In genomic region chr14:54260196-54260595, GRCm38 (mm10) we compare ENCODE assay signal across 8 mouse cellular contexts. TPM values are rescaled to one million over a fixed set of nuclear protein-coding genes. Genes with fewer than 3 reads are reported as not detected.
DNase-seq lines count a peak whose midpoint lies in the region; ATAC-seq lines count a peak whose summit lies in the region.

No protein-coding gene starts in this region.

- DNase-seq in heart, embryonic 10.5 days (ENCODE audit: low spot score), result peak; percentile 42
- no peak for DNase-seq in heart, adult 9 months (ENCODE audit: low spot score in 2 of 2)
- DNase-seq in Muller cell, postnatal 12 days (ENCODE audit: inconsistent ontology term), result peak; percentile 42
- no peak for DNase-seq in layer of hippocampus, postnatal 25 days (ENCODE audit: extremely low spot score in 1 of 2, low spot score in 1 of 2)
- DNase-seq in lung, postnatal 10 days, result no peak

- H3K79me2 ChIP-seq in macrophage (ENCODE audit: inconsistent target), result peaks cover 16% of the 10 kb centered on the region; the same call in 1 of the 2 replicates

- H3K36me3 ChIP-seq in heart, embryonic 10.5 days, result peaks cover 19% of the 10 kb centered on the region
- H3K36me3 ChIP-seq in heart, embryonic 14.5 days (ENCODE audit: control insufficient read depth, insufficient read depth, low read length), result peaks cover 35% of the 10 kb centered on the region
- H3K36me3 ChIP-seq in macrophage (ENCODE audit: inconsistent target), result peaks cover 32% of the 10 kb centered on the region

- peak overlapping the region; percentile 80 for H3K4me2 ChIP-seq in heart, embryonic 14.5 days (ENCODE audit: low read length)

- ATAC-seq in heart, embryonic 14.5 days (ENCODE audit: insufficient number of reproducible peaks, insufficient read depth, low FRiP score, low read depth), result no peak
- ATAC-seq in erythroid progenitor cell, adult 5-6 weeks (replicated peaks; ENCODE audit: low FRiP score, poor library complexity, severe bottlenecking), result no peak

- H3K9ac ChIP-seq in heart, embryonic 14.5 days (ENCODE audit: low read length), result peak overlapping the region; percentile 82

- peaks cover 44% of the 10 kb centered on the region for H3K4me1 ChIP-seq in heart, embryonic 10.5 days
- H3K4me1 ChIP-seq in heart, embryonic 14.5 days (ENCODE audit: control insufficient read depth in 2 of 2, insufficient read depth in 2 of 2, low read length in 2 of 2), result peaks cover 18% of the 10 kb centered on the region in 2 experiments

- H3K9me3 ChIP-seq in heart, embryonic 10.5 days, result no peaks in the 10 kb centered on the region
- no peaks in the 10 kb centered on the region for H3K9me3 ChIP-seq in heart, embryonic 14.5 days (ENCODE audit: control insufficient read depth, low read length)

- H3K4me3 ChIP-seq in heart, embryonic 10.5 days, result peak overlapping the region; percentile 80
- peak overlapping the region; percentile 71 to 97; a peak in 3 of 4 replicates for H3K4me3 ChIP-seq in heart, embryonic 14.5 days (ENCODE audit: control insufficient read depth in 1 of 2, insufficient read depth in 1 of 2, low read depth in 1 of 2, low read length in 2 of 2)
- H3K4me3 ChIP-seq in macrophage (ENCODE audit: inconsistent target), result peak overlapping the region; percentile 94; the same call in 1 of the 2 replicates

- no peak overlapping the region for H3K27ac ChIP-seq in heart, embryonic 10.5 days
- H3K27ac ChIP-seq in heart, embryonic 14.5 days (replicated peaks in 1 of 2; ENCODE audit: control insufficient read depth in 1 of 2, insufficient read depth in 1 of 2, low read depth in 2 of 2, low read length in 2 of 2), result peak overlapping the region in 1 of 2 experiments; percentile 31; a peak in 1 of 4 replicates
- H3K27ac ChIP-seq in macrophage, result no peak overlapping the region

- H3K27me3 ChIP-seq in heart, embryonic 10.5 days (ENCODE audit: insufficient read depth, poor library complexity, severe bottlenecking), result no peaks in the 10 kb centered on the region
- no peaks in the 10 kb centered on the region for H3K27me3 ChIP-seq in heart, embryonic 14.5 days (ENCODE audit: control insufficient read depth, insufficient read depth, low read length)

- WGBS in heart, embryonic 10.5 days, result 71% methylated on average over 2 of the region's 2 CpGs
- WGBS in heart, embryonic 14.5 days, result 73% methylated on average over 2 of the region's 2 CpGs
- WGBS in macrophage (ENCODE audit: missing documents), result 27% methylated on average over 2 of the region's 2 CpGs

RNA-seq across cellular contexts. Expression of gene Abhd4, which starts 6.2 kb away (rescaled TPM):
- polyA plus RNA-seq in heart, embryonic 10.5 days (2016; fragmentation: Nextera tagmentation; extraction: Ambion mirVana), result 66.0 and 89.0 TPM in 2 replicates
- polyA plus RNA-seq in heart, embryonic 14.5 days (2014; fragmentation: Nextera tagmentation; extraction: Ambion mirVana), result 118 and 121 TPM in 2 replicates
- 10 to 100 TPM in 19 of 26 experiments, 1 to 10 TPM in 7; 4.3 to 54.7 (median 14.8) TPM for total RNA-seq in macrophage (2018; cell fraction: chromatin; rRNA removed)
- 100 to 1,000 TPM in 1 of 26 experiments, 10 to 100 TPM in 25; 37.7 to 103 (median 58.7) TPM for total RNA-seq in macrophage (2018; cell fraction: cytosol; rRNA removed)
- 10 to 100 TPM; 11.8 to 65.0 (median 19.5) TPM for total RNA-seq in macrophage (2018; cell fraction: nucleus; rRNA removed)
- polyA plus RNA-seq in macrophage (2018), result 52.1 to 98.9 TPM (median 69.8 TPM) in 3 replicates
- 10 to 100 TPM; 60.2 to 64.3 TPM for total RNA-seq in layer of hippocampus, postnatal 25 days (2021)
- 33.1 and 36.4 TPM in 2 replicates for total RNA-seq in erythroid progenitor cell, adult 5-6 weeks (2015; ENCODE audit: low replicate concordance)
- 11.3 and 24.4 TPM in 2 replicates for total RNA-seq in erythroid progenitor cell, adult 5-6 weeks (2017; ENCODE audit: low replicate concordance)

RNA-seq across cellular contexts. Expression of gene Dad1, which starts 6.3 kb away (rescaled TPM):
- polyA plus RNA-seq in heart, embryonic 10.5 days (2016; fragmentation: Nextera tagmentation; extraction: Ambion mirVana), result 298 and 356 TPM in 2 replicates
- 400 and 442 TPM in 2 replicates for polyA plus RNA-seq in heart, embryonic 14.5 days (2014; fragmentation: Nextera tagmentation; extraction: Ambion mirVana)
- total RNA-seq in macrophage (2018; cell fraction: chromatin; rRNA removed), result 10 to 100 TPM in 14 of 26 experiments, 1 to 10 TPM in 12; 5.0 to 28.0 (median 10.8) TPM
- total RNA-seq in macrophage (2018; cell fraction: cytosol; rRNA removed), result 100 to 1,000 TPM in 10 of 26 experiments, 10 to 100 TPM in 16; 72.6 to 131 (median 93.0) TPM
- total RNA-seq in macrophage (2018; cell fraction: nucleus; rRNA removed), result 10 to 100 TPM; 20.3 to 63.6 (median 41.0) TPM
- 65.9 to 151 TPM (median 121 TPM) in 3 replicates for polyA plus RNA-seq in macrophage (2018)
- 100 to 1,000 TPM; 117 to 132 TPM for total RNA-seq in layer of hippocampus, postnatal 25 days (2021)
- total RNA-seq in erythroid progenitor cell, adult 5-6 weeks (2015; ENCODE audit: low replicate concordance), result 91.2 and 103 TPM in 2 replicates
- total RNA-seq in erythroid progenitor cell, adult 5-6 weeks (2017; ENCODE audit: low replicate concordance), result 33.0 and 61.6 TPM in 2 replicates

RNA-seq across cellular contexts. Expression of gene Olfr49, which starts 24.5 kb away (rescaled TPM):
- 0.08 TPM in 1 of 2 replicates, not detected in the other for polyA plus RNA-seq in heart, embryonic 10.5 days (2016; fragmentation: Nextera tagmentation; extraction: Ambion mirVana)
- 0.12 TPM in 1 of 2 replicates, not detected in the other for polyA plus RNA-seq in heart, embryonic 14.5 days (2014; fragmentation: Nextera tagmentation; extraction: Ambion mirVana)
- not detected for total RNA-seq in macrophage (2018; cell fraction: chromatin; rRNA removed)
- not detected for total RNA-seq in macrophage (2018; cell fraction: cytosol; rRNA removed)
- not detected for total RNA-seq in macrophage (2018; cell fraction: nucleus; rRNA removed)
- not detected in 3 replicates for polyA plus RNA-seq in macrophage (2018)
- total RNA-seq in layer of hippocampus, postnatal 25 days (2021), result not detected
- total RNA-seq in erythroid progenitor cell, adult 5-6 weeks (2015; ENCODE audit: low replicate concordance), result not detected in 2 replicates
- not detected in 2 replicates for total RNA-seq in erythroid progenitor cell, adult 5-6 weeks (2017; ENCODE audit: low replicate concordance)

Comparison
In these comparisons a context has a peak if more than half of its experiments do, and no peak if none do; other contexts are left out.
1. DNase-seq: peak in heart, embryonic 10.5 days (single experiment) and Muller cell, postnatal 12 days (single experiment); none in heart, adult 9 months (0 of 2), layer of hippocampus, postnatal 25 days (0 of 2) and lung, postnatal 10 days (single experiment).
2. Peak in every context shown above with its lines, with median percentiles within 50 percentile points of each other: H3K4me3 ChIP-seq.